Mouse (Mus musculus) lung, postnatal 25 days (tissue): ENCODE measurements around the gene Scnn1g.

Source experiments
- DNase-seq: peaks from one replicate; pipeline ENCODE4 v3.0.0; 2022; ENCODE audit warnings: low spot score

Gene Scnn1g

GRCm38 (mm10) chr7:121734171-121734831 is at the start of gene Scnn1g:
Gene Scnn1g (plus strand): TSS chr7:121734479.
- peak; percentile 93 for DNase-seq

- peak; percentile 10 for DNase-seq
These were observed 48.9 kb upstream of the Scnn1g start for GRCm38 (mm10) chr7:121685140-121685984.

GRCm38 (mm10) chr7:121689338-121689737 is 44.9 kb upstream of the Scnn1g start:
- DNase-seq, result no peak

GRCm38 (mm10) chr7:121691803-121692202 is 42.5 kb upstream of the Scnn1g start:
- DNase-seq, result no peak

- no peak for DNase-seq
These were observed 37.1 kb upstream of the Scnn1g start for GRCm38 (mm10) chr7:121697170-121697569.

GRCm38 (mm10) chr7:121697574-121697973 is 36.7 kb upstream of the Scnn1g start:
- DNase-seq, result no peak

- no peak for DNase-seq
These were observed 35.1 kb upstream of the Scnn1g start for GRCm38 (mm10) chr7:121699218-121699617.

- no peak for DNase-seq
These were observed 33.8 kb upstream of the Scnn1g start for GRCm38 (mm10) chr7:121700480-121700879.

- no peak for DNase-seq
These were observed 32.3 kb upstream of the Scnn1g start for GRCm38 (mm10) chr7:121701983-121702382.

GRCm38 (mm10) chr7:121705051-121705450 is 29.2 kb upstream of the Scnn1g start:
- DNase-seq, result no peak

- DNase-seq, result peak; percentile 60
These were observed 27.7 kb upstream of the Scnn1g start for GRCm38 (mm10) chr7:121706411-121707072.

- DNase-seq, result peak; percentile 97
These were observed 27.1 kb upstream of the Scnn1g start, which contains the start of gene Usp31 for GRCm38 (mm10) chr7:121707073-121707667. Gene Usp31 (minus strand): TSS chr7:121707253.

GRCm38 (mm10) chr7:121711171-121711570 is 23.1 kb upstream of the Scnn1g start:
- DNase-seq, result no peak

- DNase-seq, result no peak
These were observed 17.2 kb upstream of the Scnn1g start for GRCm38 (mm10) chr7:121717031-121717430.

GRCm38 (mm10) chr7:121730225-121730624 is 4.1 kb upstream of the Scnn1g start:
- DNase-seq, result no peak

- DNase-seq, result peak; percentile 10
These were observed 3.5 kb downstream of the Scnn1g start for GRCm38 (mm10) chr7:121737511-121738415.

GRCm38 (mm10) chr7:121750244-121750643 is 16.0 kb downstream of the Scnn1g start:
- DNase-seq, result no peak

GRCm38 (mm10) chr7:121754748-121755147 is 20.5 kb downstream of the Scnn1g start:
- no peak for DNase-seq

- no peak for DNase-seq
These were observed 29.0 kb downstream of the Scnn1g start for GRCm38 (mm10) chr7:121763328-121763727.

- DNase-seq, result peak; percentile 39
These were observed 33.6 kb downstream of the Scnn1g start for GRCm38 (mm10) chr7:121767900-121768299.

- no peak for DNase-seq
These were observed 34.7 kb downstream of the Scnn1g start for GRCm38 (mm10) chr7:121768983-121769382.
